Mouse (Mus musculus) spleen, adult 2 months (tissue): ENCODE data around the gene Mob4. TPM values are rescaled to one million over a fixed set of nuclear protein-coding genes. Genes with fewer than 3 reads are reported as not detected.
"Not testable (repeated sequence)": the region's sequence is repeated elsewhere in the genome, so short reads cannot be mapped to it uniquely, and the experiment has no call there.

ENCODE experiments used
- DNase-seq, 2 experiments: peaks; one replicate each; pipeline versions ENCODE4 v3.0.0 to v3.0.0-alpha.2; 2012 to 2021; ENCODE audit warnings: low spot score in 2 of 2, low read depth in 1 of 2
- H3K27ac ChIP-seq: fragments of 200-500 bp; 2 replicates; pipeline ENCODE4 v1.5.1; 2012; ENCODE audit warnings: low read length, inconsistent platforms; ENCODE audit not compliant: insufficient read depth
- H3K27me3 ChIP-seq: fragments of 200-500 bp; 2 replicates; pipeline ENCODE4 v1.6.1; 2012; ENCODE audit warnings: mild to moderate bottlenecking, moderate library complexity, low read length, inconsistent platforms; ENCODE audit not compliant: control insufficient read depth, insufficient read depth
- H3K36me3 ChIP-seq: fragments of 200-500 bp; 2 replicates; pipeline ENCODE4 v1.6.1; 2012; ENCODE audit warnings: mild to moderate bottlenecking, low read length, inconsistent platforms; ENCODE audit not compliant: control insufficient read depth, insufficient read depth
- H3K4me1 ChIP-seq: fragments of 200-500 bp; 2 replicates; pipeline ENCODE4 v1.6.1; 2011; ENCODE audit warnings: inconsistent platforms; ENCODE audit not compliant: control insufficient read depth, insufficient read depth, insufficient read length
- H3K4me3 ChIP-seq: fragments of 200-500 bp; 2 replicates; pipeline ENCODE4 v1.5.1; 2011; ENCODE audit warnings: mild to moderate bottlenecking, inconsistent platforms; ENCODE audit not compliant: insufficient read depth, insufficient read length; ENCODE audit errors: extremely low read depth
- CTCF ChIP-seq: fragments of 200-500 bp; IDR thresholded peaks from 2 replicates; pipeline ENCODE4 v1.5.1; 2011; ENCODE audit warnings: mild to moderate bottlenecking, inconsistent platforms; ENCODE audit not compliant: insufficient read depth, insufficient read length, insufficient replicate concordance; ENCODE audit errors: extremely low read depth
- POLR2A ChIP-seq: fragments of 200-500 bp; IDR thresholded peaks from 2 replicates; pipeline ENCODE4 v1.6.1; 2011; ENCODE audit warnings: low read depth, low read length, inconsistent platforms
- WGBS: fragments of 180-500 bp; shearing (Covaris S2); methylation state at CpG from one replicate; pipeline ENCODE4 v1.1.7; 2018; 5-methylcytosine and 5-hydroxymethylcytosine counted together
- polyA plus RNA-seq: library from polyadenylated mRNA; depleted of rRNA; stranded (reverse); fragments of >200 nt; gene quantifications from 2 replicates; pipeline ENCODE4 v1.2.3, GENCODE M21; 2012

Gene Mob4
- polyA plus RNA-seq, 1 experiment = 3.9 TPM

DNA sequence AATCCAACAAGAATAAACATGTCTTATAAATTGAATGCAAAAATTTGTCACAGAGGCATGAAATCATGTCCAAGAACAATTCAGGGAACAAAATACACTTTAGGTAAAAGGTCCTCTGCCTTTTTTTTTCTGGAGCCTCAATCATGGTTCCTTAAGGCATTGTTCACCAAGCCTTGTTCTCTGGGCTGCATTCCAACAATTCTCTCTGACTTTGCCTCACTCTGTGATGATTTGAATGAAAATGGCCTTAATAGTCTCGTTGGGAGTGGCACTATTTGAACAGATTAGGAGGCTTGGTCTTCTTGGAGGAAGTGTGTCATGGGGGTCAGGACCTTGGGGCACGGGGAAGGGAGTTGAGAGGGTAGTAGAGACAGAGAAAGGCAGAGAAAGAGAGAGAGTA is 22.6 kb upstream of the Mob4 start:
- no peak overlapping the region for H3K4me3 ChIP-seq
- H3K27me3 ChIP-seq = no peaks in the 10 kb centered on the region
- no peaks in the 10 kb centered on the region for H3K4me1 ChIP-seq
- TF ChIP-seq CTCF = no peak
- no peak for TF ChIP-seq POLR2A
- no peak for DNase-seq
- 65% methylated on average over 2 of the region's 2 CpGs for WGBS
- no peaks in the 10 kb centered on the region for H3K36me3 ChIP-seq
- no peak overlapping the region for H3K27ac ChIP-seq

DNA sequence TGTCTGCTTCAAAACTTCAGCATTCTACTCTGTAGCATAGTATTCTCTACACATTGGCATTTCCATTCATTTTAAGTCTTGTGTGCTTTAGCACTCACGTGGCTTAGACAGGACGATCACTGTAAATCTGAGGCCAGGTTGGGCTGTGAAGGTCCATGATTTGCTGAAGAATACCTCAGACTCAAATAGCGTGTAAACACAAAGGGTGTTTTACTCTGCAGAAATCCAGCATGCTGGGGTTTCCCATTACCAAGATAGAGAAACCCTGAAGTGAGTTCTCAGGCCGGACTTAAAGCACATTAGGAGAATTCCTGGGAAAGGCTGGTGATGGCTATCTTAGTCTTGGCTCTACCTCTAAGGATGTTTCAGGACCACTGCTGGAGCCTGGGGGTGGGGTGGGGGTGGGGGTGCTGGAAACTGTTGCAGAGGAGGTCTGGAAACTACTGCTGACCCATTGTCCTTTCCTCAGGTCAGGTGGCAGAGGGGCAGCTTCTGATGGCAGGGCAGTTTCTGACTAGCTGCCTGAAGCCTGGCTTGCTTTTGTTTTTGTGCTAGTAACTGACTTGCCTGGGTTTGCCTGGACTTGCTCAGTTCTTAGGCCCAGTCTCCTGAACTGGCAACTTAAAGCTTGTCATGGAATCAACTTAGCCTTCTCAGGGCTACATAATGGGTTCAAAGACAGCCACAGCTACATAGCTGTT is 21.8 kb upstream of the Mob4 start:
- DNase-seq = no peak
- no peak overlapping the region for H3K4me3 ChIP-seq
- H3K36me3 ChIP-seq = no peaks in the 10 kb centered on the region
- WGBS = 93% methylated on average over 4 of the region's 4 CpGs
- TF ChIP-seq CTCF = no peak
- no peaks in the 10 kb centered on the region for H3K27me3 ChIP-seq
- no peaks in the 10 kb centered on the region for H3K4me1 ChIP-seq
- no peak overlapping the region for H3K27ac ChIP-seq

DNA sequence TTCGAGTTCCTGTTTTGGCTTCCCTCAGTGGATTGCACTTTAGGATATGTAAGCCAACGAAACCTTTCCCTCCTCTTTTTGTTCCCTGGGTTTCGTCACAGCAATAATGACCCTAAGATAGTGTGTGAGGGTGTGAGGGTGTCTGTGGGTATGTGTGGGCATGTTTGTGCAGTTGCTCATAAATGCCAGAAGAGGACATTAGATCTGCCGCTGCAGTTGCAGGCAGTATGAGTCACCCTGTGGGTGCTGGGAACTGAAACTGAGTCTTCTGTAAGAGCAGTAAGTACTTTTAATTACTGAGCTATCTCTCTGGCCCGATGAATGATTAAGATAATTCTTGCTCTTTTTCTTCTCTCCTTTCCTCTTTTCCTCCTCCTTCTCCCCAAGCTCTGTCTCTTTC is 8.0 kb upstream of the Mob4 start:
- no peak overlapping the region for H3K4me3 ChIP-seq
- H3K27ac ChIP-seq = no peak overlapping the region
- DNase-seq = no peak
- WGBS = 89% methylated on average over 5 of the region's 5 CpGs
- no peaks in the 10 kb centered on the region; the same call in 1 of the 2 replicates for H3K36me3 ChIP-seq
- no peak for TF ChIP-seq CTCF
- no peak for TF ChIP-seq POLR2A
- H3K27me3 ChIP-seq = no peaks in the 10 kb centered on the region
- no peaks in the 10 kb centered on the region for H3K4me1 ChIP-seq

DNA sequence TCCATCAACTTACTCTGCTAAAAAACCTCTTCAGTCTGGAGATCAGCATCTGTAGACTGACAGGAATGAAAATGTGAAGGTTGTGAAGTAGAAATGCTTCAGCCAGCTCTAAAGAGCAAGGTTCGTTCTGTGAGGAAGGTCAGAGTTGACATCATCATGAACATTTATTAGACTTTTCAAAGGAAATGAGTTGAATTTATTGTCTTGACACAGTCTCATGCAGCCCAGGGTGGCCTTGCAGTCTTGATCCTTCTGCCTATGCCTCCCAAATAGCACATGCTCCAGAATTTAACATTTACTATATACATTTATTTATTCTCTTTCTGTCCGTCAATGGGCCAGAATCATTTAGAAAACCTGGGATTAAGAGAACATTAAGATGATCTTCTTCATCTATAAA is 7.5 kb upstream of the Mob4 start:
- Histone ChIP-seq H3K4me1 (no peaks in the 10 kb centered on the region), H3K27me3 (no peaks in the 10 kb centered on the region), H3K4me3 (no peak overlapping the region), H3K27ac (no peak overlapping the region), H3K36me3 (no peaks in the 10 kb centered on the region; the same call in 1 of the 2 replicates)
- 90% methylated on average over 2 of the region's 2 CpGs for WGBS
- no peak for DNase-seq
- TF ChIP-seq CTCF (no peak), POLR2A (no peak)

DNA sequence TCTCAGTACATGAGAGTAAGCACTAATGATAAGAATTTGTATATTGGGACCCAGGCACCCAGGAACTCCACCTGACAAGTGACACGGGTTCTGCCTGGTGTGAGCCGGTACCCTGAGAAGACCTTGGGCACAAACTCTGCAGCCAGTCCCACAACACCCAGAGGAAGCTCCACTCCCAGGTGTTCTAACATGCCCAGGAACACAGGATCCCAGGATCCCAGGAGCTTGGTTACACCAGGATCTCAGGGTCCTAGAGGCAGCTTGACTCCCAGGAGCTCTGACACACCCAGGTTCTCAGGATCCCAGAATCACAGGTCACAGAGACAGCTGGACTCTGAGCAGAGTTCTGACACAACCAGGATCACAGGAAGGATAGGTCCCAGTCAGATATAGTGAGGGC is 6.9 kb upstream of the Mob4 start:
- 94% methylated on average over 2 of the region's 2 CpGs for WGBS
- not testable (repeated sequence) for H3K4me3 ChIP-seq, DNase-seq, H3K27me3 ChIP-seq, H3K27ac ChIP-seq, H3K36me3 ChIP-seq, H3K4me1 ChIP-seq

DNA sequence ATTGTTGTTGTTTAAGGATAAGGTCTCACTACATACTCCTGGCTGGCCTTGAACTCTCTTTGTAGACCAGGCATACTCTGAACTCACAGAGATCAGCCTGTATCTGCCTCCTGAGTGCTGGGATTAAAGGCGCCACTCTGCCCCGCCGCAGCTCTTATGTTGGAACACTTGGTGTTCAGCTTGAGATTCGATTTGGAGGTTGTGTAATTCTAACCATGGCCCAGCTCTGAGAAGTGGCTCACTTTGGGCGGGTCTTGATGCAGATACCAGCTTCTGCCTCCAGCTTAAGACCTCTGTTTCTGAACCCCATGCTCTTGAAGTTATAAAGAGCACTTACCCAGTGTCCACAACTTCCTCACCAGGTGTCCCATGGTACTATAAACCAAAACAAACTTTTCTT is 1.3 kb upstream of the Mob4 start:
- no peak for DNase-seq

DNA sequence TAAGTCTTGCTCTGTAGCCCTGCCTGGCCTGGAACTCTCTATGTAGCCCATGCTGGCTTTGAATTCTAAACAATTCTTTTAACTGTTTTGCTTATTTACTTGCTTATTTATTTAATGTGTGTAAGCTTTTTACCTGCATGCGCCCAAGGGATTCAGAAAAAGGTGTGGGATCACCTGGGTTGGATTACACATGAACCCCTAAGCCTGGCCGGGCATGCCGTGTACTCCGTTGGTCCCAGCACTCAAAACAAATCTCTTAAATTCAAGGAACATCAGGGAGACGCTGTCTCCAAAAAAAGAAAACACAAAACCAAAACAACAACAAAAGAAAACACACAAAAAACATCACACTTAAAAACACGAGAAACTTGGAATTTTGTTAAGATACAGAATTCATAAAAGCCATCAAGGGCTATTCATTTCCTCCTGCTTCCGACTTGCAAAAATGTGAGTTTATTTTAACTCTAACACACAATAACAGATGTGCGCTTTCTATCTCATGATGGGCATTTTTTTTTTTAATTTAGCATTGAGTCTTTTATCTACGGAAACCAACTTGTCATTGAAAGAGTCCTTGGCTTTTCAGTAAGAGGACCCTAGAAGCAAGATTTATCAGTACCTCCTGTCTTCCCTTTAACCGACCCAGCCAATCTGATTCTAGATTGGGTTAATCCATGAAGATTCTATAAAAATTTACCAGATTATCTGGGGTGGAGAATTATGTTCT is 678 bp upstream of the Mob4 start:
- Histone ChIP-seq H3K36me3 (no peaks in the 10 kb centered on the region; the same call in 1 of the 2 replicates), H3K27ac (peak overlapping the region; percentile 70), H3K4me1 (peaks cover 6% of the 10 kb centered on the region), H3K27me3 (no peaks in the 10 kb centered on the region), H3K4me3 (peak overlapping the region; percentile 52)
- DNase-seq = no peak
- no peak for TF ChIP-seq POLR2A
- no peak for TF ChIP-seq CTCF
- WGBS = 55% methylated on average over 10 of the region's 10 CpGs

More for the DNA sequence above, 1.3 kb upstream of the Mob4 start:
- TF ChIP-seq POLR2A (no peak), CTCF (no peak)
- WGBS = 76% methylated on average over 5 of the region's 5 CpGs
- H3K27me3 ChIP-seq = no peaks in the 10 kb centered on the region
- no peak overlapping the region for H3K27ac ChIP-seq
- H3K4me3 ChIP-seq = no peak overlapping the region
- peaks cover 6% of the 10 kb centered on the region for H3K4me1 ChIP-seq
- H3K36me3 ChIP-seq = no peaks in the 10 kb centered on the region
